Mouse (Mus musculus) left cerebral cortex, postnatal 36 days (tissue): ENCODE measurements around the gene Gpx7. TPM values are rescaled to one million over a fixed set of nuclear protein-coding genes. Genes with fewer than 3 reads are reported as not detected.
"Not testable (repeated sequence)": the region's sequence is repeated elsewhere in the genome, so short reads cannot be mapped to it uniquely, and the experiment has no call there.

ENCODE experiments used
- DNase-seq, 2 experiments: peaks; one replicate each; pipeline ENCODE4 v3.0.0; 2021 to 2022; ENCODE audit warnings: low spot score in 2 of 2, mixed read lengths in 1 of 2
- intact Hi-C: fragments of 180-260 bp; cut with DNase I; formaldehyde crosslinking; loops from one replicate; pipeline ENCODE4 v1.15.1; 2025
- total RNA-seq, 2 experiments: library from RNA; stranded (reverse); gene quantifications; 2 replicates each; pipeline ENCODE4 v1.2.3; 2021

Gene Gpx7
- total RNA-seq, 2 experiments from 2014 or later: 4.6 to 6.8 TPM

DNA sequence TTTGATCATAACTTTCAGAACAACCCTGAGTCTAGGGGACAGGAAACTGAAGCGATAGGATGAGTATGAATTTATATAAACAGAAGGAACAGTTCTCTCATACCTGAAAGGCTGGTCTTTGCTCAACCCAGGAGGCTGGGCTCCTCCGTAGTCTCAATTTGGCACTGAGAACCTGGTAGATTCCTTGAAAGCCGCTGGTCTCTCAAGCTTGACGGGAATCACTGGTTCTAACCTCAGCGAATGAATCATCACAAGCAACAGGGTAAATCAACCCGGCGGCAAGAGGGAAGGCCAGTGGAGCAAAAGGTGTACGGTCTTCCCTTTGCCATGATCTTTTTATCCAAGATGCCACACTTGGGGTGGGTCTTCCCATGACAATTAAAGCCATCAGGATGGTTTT lies 49.3 kb downstream of the Gpx7 start:
- intact Hi-C loops: loop anchor here (5.0 kb wide), 1 partner anchor 100 kb away; the partner anchor contains the start of gene Tut4
- no peak for DNase-seq

DNA sequence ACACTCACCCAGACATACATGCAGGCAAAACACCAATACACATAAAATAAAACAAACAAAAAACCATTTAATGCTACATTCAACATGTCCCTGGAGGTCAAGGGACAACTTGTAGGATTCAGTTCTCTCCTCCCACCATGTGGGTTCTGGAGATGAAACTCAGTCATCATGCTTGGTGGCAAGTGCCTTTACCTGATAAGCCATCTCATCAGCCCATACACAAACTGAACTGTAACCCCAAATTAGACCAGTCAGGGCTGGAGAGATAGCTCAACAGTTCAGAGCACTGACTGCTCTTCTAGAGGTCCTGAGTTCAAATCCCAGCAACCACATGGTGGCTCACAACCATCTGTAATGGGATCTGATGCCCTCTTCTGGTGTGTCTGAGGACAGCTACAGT lies 53.2 kb downstream of the Gpx7 start:
- intact Hi-C loops, DNase-seq: not testable (repeated sequence)

DNA sequence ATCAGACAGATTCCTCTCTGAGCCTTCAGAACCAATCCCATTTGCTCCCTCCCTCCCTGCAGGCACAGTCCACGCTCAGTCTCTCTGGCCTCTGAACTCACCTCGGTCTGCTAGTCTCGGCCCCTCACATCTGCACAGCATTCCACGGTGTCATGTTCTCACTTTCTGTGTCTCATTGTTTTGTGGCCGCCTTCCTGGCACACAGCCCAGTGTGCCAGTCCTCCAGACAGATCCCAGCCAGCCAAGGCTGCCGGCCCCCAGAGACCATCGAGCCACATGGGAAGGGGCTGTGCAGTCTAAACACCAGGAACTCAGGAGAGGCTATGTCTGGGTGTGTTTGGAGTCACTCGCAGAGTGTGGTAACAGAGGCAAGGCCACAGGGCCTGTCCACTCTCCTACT lies 55.9 kb downstream of the Gpx7 start:
- no peak for DNase-seq

More for the DNA sequence above, 55.9 kb downstream of the Gpx7 start:
- intact Hi-C loops: no loop called here

Other genes with a start within 250 kb of the Gpx7 start
- gene Echdc2, start 241.5 kb downstream of the Gpx7 start, total RNA-seq: 10 to 100 TPM; 10.9 to 13.3 TPM
- not detected for gene Zyg11a, start 188.9 kb downstream of the Gpx7 start, total RNA-seq
- 100 to 1,000 TPM; 101 to 103 TPM for gene Zyg11b, start 105.9 kb downstream of the Gpx7 start, total RNA-seq
- 10 to 100 TPM; 25.7 to 28.9 TPM for gene Coa7, start 78.8 kb downstream of the Gpx7 start, total RNA-seq
- not detected for gene Shisal2a, start 23.6 kb downstream of the Gpx7 start, total RNA-seq
- 10 to 100 TPM; 31.6 to 51.9 TPM for gene Tut4, start 52.5 kb upstream of the Gpx7 start, total RNA-seq
- gene Prpf38a, start 172.4 kb upstream of the Gpx7 start, total RNA-seq: 10 to 100 TPM; 28.7 to 29.1 TPM
- not detected for gene Orc1, start 172.5 kb upstream of the Gpx7 start, total RNA-seq
- gene Cc2d1b, start 213.0 kb upstream of the Gpx7 start, total RNA-seq: 10 to 100 TPM; 31.3 to 48.2 TPM